In genomic region chr1:82987530-82988198, GRCm38 (mm10) we compare ENCODE assay signal across 8 mouse cellular contexts. TPM values are rescaled to one million over a fixed set of nuclear protein-coding genes. Genes with fewer than 3 reads are reported as not detected.
DNase-seq lines count a peak whose midpoint lies in the region; ATAC-seq and TF ChIP-seq lines count a peak whose summit lies in the region.

No protein-coding gene starts in this region.

- no peak overlapping the region for H3K4me2 ChIP-seq in kidney, postnatal 0 days (ENCODE audit: low read length)
- no peak overlapping the region for H3K4me2 ChIP-seq in kidney, embryonic 15.5 days

- no peak for ATAC-seq in kidney, postnatal 0 days (replicated peaks; ENCODE audit: low FRiP score, low read depth)
- no peak for ATAC-seq in kidney, embryonic 15.5 days (replicated peaks; ENCODE audit: low FRiP score)
- peak; percentile 50 for ATAC-seq in granulocyte monocyte progenitor cell, adult 5-6 weeks (replicated peaks; ENCODE audit: poor library complexity, severe bottlenecking)

- H3K27me3 ChIP-seq in kidney, postnatal 0 days (ENCODE audit: insufficient read depth, low read length) = no peaks in the 10 kb centered on the region
- H3K27me3 ChIP-seq in kidney, embryonic 15.5 days = no peaks in the 10 kb centered on the region

- H3K36me3 ChIP-seq in kidney, postnatal 0 days (ENCODE audit: insufficient read depth, low read length) = no peaks in the 10 kb centered on the region
- no peaks in the 10 kb centered on the region for H3K36me3 ChIP-seq in kidney, embryonic 15.5 days

- H3K9me3 ChIP-seq in kidney, postnatal 0 days (replicated peaks; ENCODE audit: low read length) = no peaks in the 10 kb centered on the region
- H3K9me3 ChIP-seq in kidney, embryonic 15.5 days (replicated peaks) = no peaks in the 10 kb centered on the region; the same call in 1 of the 2 replicates

- peak; percentile 75 for DNase-seq in kidney, postnatal 0 days (ENCODE audit: low spot score)
- DNase-seq in ES-CJ7 (ENCODE audit: low read depth, low spot score) = peak; percentile 73
- DNase-seq in c-Kit-positive CD71-positive TER-119-positive erythroid progenitor cells, embryonic 14.5 days (ENCODE audit: low spot score) = peak; percentile 62
- peak; percentile 59 for DNase-seq in layer of hippocampus, adult 9-11 months
- peak; percentile 4 to 5 for DNase-seq in natural killer cell, adult 2 months (ENCODE audit: low spot score in 2 of 2)
- no peak for DNase-seq in gastrocnemius, adult 8-10 months (ENCODE audit: low spot score in 2 of 2)

- no peak overlapping the region for H3K9ac ChIP-seq in kidney, postnatal 0 days (ENCODE audit: low read depth, low read length)
- H3K9ac ChIP-seq in kidney, embryonic 15.5 days = no peak overlapping the region

- TF ChIP-seq CTCF in kidney, postnatal 0 days (IDR thresholded peaks at IDR 0.05; ENCODE audit: low read depth) = peak; percentile 84

- no peak overlapping the region for H3K27ac ChIP-seq in kidney, postnatal 0 days
- no peak overlapping the region for H3K27ac ChIP-seq in kidney, embryonic 15.5 days

- no peaks in the 10 kb centered on the region for H3K4me1 ChIP-seq in kidney, postnatal 0 days (replicated peaks; ENCODE audit: insufficient read depth, low read length)
- no peaks in the 10 kb centered on the region for H3K4me1 ChIP-seq in kidney, embryonic 15.5 days

- WGBS in kidney, postnatal 0 days = 31% methylated on average over 4 of the region's 4 CpGs
- 36% methylated on average over 4 of the region's 4 CpGs for WGBS in kidney, embryonic 15.5 days

- no peak overlapping the region for H3K4me3 ChIP-seq in kidney, postnatal 0 days (replicated peaks; ENCODE audit: low read depth, low read length)
- no peak overlapping the region for H3K4me3 ChIP-seq in kidney, embryonic 15.5 days (replicated peaks)

RNA-seq across cellular contexts. Expression of gene Gm47959, which starts 12.7 kb away (rescaled TPM):
- not detected in 2 replicates for polyA plus RNA-seq in kidney, postnatal 0 days (2015; fragmentation: Nextera tagmentation; extraction: Ambion mirVana)
- not detected in 2 replicates for polyA plus RNA-seq in kidney, embryonic 15.5 days (2015; fragmentation: Nextera tagmentation; extraction: Ambion mirVana)
- not detected in 2 replicates for total RNA-seq in granulocyte monocyte progenitor cell, adult 5-6 weeks (2014; fragmentation: Nextera tagmentation)
- total RNA-seq in granulocyte monocyte progenitor cell, adult 5-6 weeks (2017) = not detected in 2 replicates
- total RNA-seq in gastrocnemius, adult 8-10 months (2022) = not detected

RNA-seq across cellular contexts. Expression of gene Gm47955, which starts 27.6 kb away (rescaled TPM):
- not detected in 2 replicates for polyA plus RNA-seq in kidney, postnatal 0 days (2015; fragmentation: Nextera tagmentation; extraction: Ambion mirVana)
- not detected in 2 replicates for polyA plus RNA-seq in kidney, embryonic 15.5 days (2015; fragmentation: Nextera tagmentation; extraction: Ambion mirVana)
- total RNA-seq in granulocyte monocyte progenitor cell, adult 5-6 weeks (2014; fragmentation: Nextera tagmentation) = not detected in 2 replicates
- total RNA-seq in granulocyte monocyte progenitor cell, adult 5-6 weeks (2017) = not detected in 2 replicates
- not detected for total RNA-seq in gastrocnemius, adult 8-10 months (2022)

RNA-seq across cellular contexts. Expression of gene Gm7544, which starts 31.9 kb away (rescaled TPM):
- polyA plus RNA-seq in kidney, postnatal 0 days (2015; fragmentation: Nextera tagmentation; extraction: Ambion mirVana) = not detected in 2 replicates
- not detected in 2 replicates for polyA plus RNA-seq in kidney, embryonic 15.5 days (2015; fragmentation: Nextera tagmentation; extraction: Ambion mirVana)
- not detected in 2 replicates for total RNA-seq in granulocyte monocyte progenitor cell, adult 5-6 weeks (2014; fragmentation: Nextera tagmentation)
- total RNA-seq in granulocyte monocyte progenitor cell, adult 5-6 weeks (2017) = not detected in 2 replicates
- not detected for total RNA-seq in gastrocnemius, adult 8-10 months (2022)

RNA-seq across cellular contexts. Expression of gene A030003K21Rik, which starts 44.5 kb away (rescaled TPM):
- not detected in 2 replicates for polyA plus RNA-seq in kidney, postnatal 0 days (2015; fragmentation: Nextera tagmentation; extraction: Ambion mirVana)
- polyA plus RNA-seq in kidney, embryonic 15.5 days (2015; fragmentation: Nextera tagmentation; extraction: Ambion mirVana) = not detected in 2 replicates
- not detected in 2 replicates for total RNA-seq in granulocyte monocyte progenitor cell, adult 5-6 weeks (2014; fragmentation: Nextera tagmentation)
- total RNA-seq in granulocyte monocyte progenitor cell, adult 5-6 weeks (2017) = not detected in 2 replicates
- total RNA-seq in gastrocnemius, adult 8-10 months (2022) = not detected

RNA-seq across cellular contexts. Expression of gene Slc19a3, which starts 50.6 kb away (rescaled TPM):
- 3.1 and 3.4 TPM in 2 replicates for polyA plus RNA-seq in kidney, postnatal 0 days (2015; fragmentation: Nextera tagmentation; extraction: Ambion mirVana)
- 1.1 and 1.2 TPM in 2 replicates for polyA plus RNA-seq in kidney, embryonic 15.5 days (2015; fragmentation: Nextera tagmentation; extraction: Ambion mirVana)
- total RNA-seq in granulocyte monocyte progenitor cell, adult 5-6 weeks (2014; fragmentation: Nextera tagmentation) = not detected in 2 replicates
- not detected in 2 replicates for total RNA-seq in granulocyte monocyte progenitor cell, adult 5-6 weeks (2017)
- total RNA-seq in gastrocnemius, adult 8-10 months (2022) = under 1 TPM in 1 of 4 experiments, not detected in 3; 0.27 TPM

Comparison
In these comparisons a context has a peak if more than half of its experiments do, and no peak if none do; other contexts are left out.
1. DNase-seq: peak in kidney, postnatal 0 days (single experiment), ES-CJ7 (single experiment), c-Kit-positive CD71-positive TER-119-positive erythroid progenitor cells, embryonic 14.5 days (single experiment), layer of hippocampus, adult 9-11 months (single experiment) and natural killer cell, adult 2 months (2 of 2); none in gastrocnemius, adult 8-10 months (0 of 2).